Mouse (Mus musculus) erythroblast, embryonic 14.5 days (primary cell): ENCODE measurements at regions not wholly inside any gene's neighbourhood (a gene's known extent, or its start where the extent isn't known, plus 50 kb on each side); places are given as distances from the start of the nearest gene placed in this dataset.

Experiments
- GATA1 ChIP-seq: IDR thresholded peaks from 2 replicates; pipeline ENCODE4 v1.6.1; 2012; ENCODE audit warnings: low read length, inconsistent platforms, mixed read lengths
- TAL1 ChIP-seq: IDR thresholded peaks from 3 replicates; pipeline ENCODE4 v1.6.1; 2012; ENCODE audit warnings: low read length, inconsistent platforms, mixed read lengths

- TF ChIP-seq GATA1 (no peak), TAL1 (no peak)
Observed at GRCm38 (mm10) chr2:116978809-116979208, 100.3 kb downstream of the Tmco5 start.
